Mouse (Mus musculus): Measurements from ENCODE around the gene Tmprss12. TPM values are rescaled to one million over a fixed set of nuclear protein-coding genes. Genes with fewer than 3 reads are reported as not detected.
"Not testable (repeated sequence)": the region's sequence is repeated elsewhere in the genome, so short reads cannot be mapped to it uniquely, and the experiment has no call there.

Tmprss12 gene
- polyA plus RNA-seq, 1 experiment from 2014 or later = not detected

- H3K4me2 ChIP-seq (ENCODE audit: low read depth) = no peak overlapping the region
- no peak overlapping the region for H3K9ac ChIP-seq (ENCODE audit: low read length)
- H3K9me3 ChIP-seq (ENCODE audit: control insufficient read depth, low read length) = no peaks in the 10 kb centered on the region
- 20% methylated on average over 9 of the region's 9 CpGs for WGBS
- no peaks in the 10 kb centered on the region for H3K36me3 ChIP-seq (ENCODE audit: control insufficient read depth, insufficient read depth, low read length)
- H3K27me3 ChIP-seq (ENCODE audit: control insufficient read depth, insufficient read depth, low read length) = no peaks in the 10 kb centered on the region
- H3K4me1 ChIP-seq (ENCODE audit: control insufficient read depth, insufficient read depth, low read length) = no peaks in the 10 kb centered on the region
- no peak for ATAC-seq (ENCODE audit: insufficient read depth, low FRiP score, low TSS enrichment)
- no peak overlapping the region for H3K27ac ChIP-seq (ENCODE audit: low read depth, low read length)
- no peak overlapping the region for H3K4me3 ChIP-seq (ENCODE audit: low read depth, low read length)
- DNase-seq (ENCODE audit: low spot score) = no peak
Observed at GRCm38 (mm10) chr15:100269776-100270175, 10.9 kb upstream of the Tmprss12 start.

GRCm38 (mm10) chr15:100270609-100271008, 10.0 kb upstream of the Tmprss12 start:
- not testable (repeated sequence) for DNase-seq (ENCODE audit: low spot score); H3K36me3 ChIP-seq (ENCODE audit: control insufficient read depth, insufficient read depth, low read length); H3K4me2 ChIP-seq (ENCODE audit: low read depth); H3K4me3 ChIP-seq (ENCODE audit: low read depth, low read length); ATAC-seq (ENCODE audit: insufficient read depth, low FRiP score, low TSS enrichment); H3K9ac ChIP-seq (ENCODE audit: low read length); H3K27me3 ChIP-seq (ENCODE audit: control insufficient read depth, insufficient read depth, low read length); H3K9me3 ChIP-seq (ENCODE audit: control insufficient read depth, low read length); H3K27ac ChIP-seq (ENCODE audit: low read depth, low read length); H3K4me1 ChIP-seq (ENCODE audit: control insufficient read depth, insufficient read depth, low read length)
- WGBS = 32% methylated on average over 7 of the region's 7 CpGs

GRCm38 (mm10) chr15:100271411-100271810, 9.2 kb upstream of the Tmprss12 start:
- H3K27ac ChIP-seq (ENCODE audit: low read depth, low read length) = no peak overlapping the region
- H3K9ac ChIP-seq (ENCODE audit: low read length) = no peak overlapping the region
- no peaks in the 10 kb centered on the region for H3K9me3 ChIP-seq (ENCODE audit: control insufficient read depth, low read length)
- DNase-seq (ENCODE audit: low spot score) (no peak), ATAC-seq (ENCODE audit: insufficient read depth, low FRiP score, low TSS enrichment) (no peak)
- no peaks in the 10 kb centered on the region for H3K4me1 ChIP-seq (ENCODE audit: control insufficient read depth, insufficient read depth, low read length)
- no peaks in the 10 kb centered on the region for H3K36me3 ChIP-seq (ENCODE audit: control insufficient read depth, insufficient read depth, low read length)
- no peak overlapping the region for H3K4me2 ChIP-seq (ENCODE audit: low read depth)
- 55% methylated on average over 14 of the region's 14 CpGs for WGBS
- H3K27me3 ChIP-seq (ENCODE audit: control insufficient read depth, insufficient read depth, low read length) = no peaks in the 10 kb centered on the region
- no peak overlapping the region for H3K4me3 ChIP-seq (ENCODE audit: low read depth, low read length)

- WGBS = 93% methylated on average over 4 of the region's 4 CpGs
- H3K4me1 ChIP-seq (ENCODE audit: control insufficient read depth, insufficient read depth, low read length); H3K27me3 ChIP-seq (ENCODE audit: control insufficient read depth, insufficient read depth, low read length); H3K27ac ChIP-seq (ENCODE audit: low read depth, low read length); H3K4me2 ChIP-seq (ENCODE audit: low read depth); DNase-seq (ENCODE audit: low spot score); H3K4me3 ChIP-seq (ENCODE audit: low read depth, low read length); H3K9ac ChIP-seq (ENCODE audit: low read length); H3K36me3 ChIP-seq (ENCODE audit: control insufficient read depth, insufficient read depth, low read length); H3K9me3 ChIP-seq (ENCODE audit: control insufficient read depth, low read length); ATAC-seq (ENCODE audit: insufficient read depth, low FRiP score, low TSS enrichment): not testable (repeated sequence)
Observed at GRCm38 (mm10) chr15:100273791-100274308, 6.8 kb upstream of the Tmprss12 start.

- Histone ChIP-seq H3K9me3 (ENCODE audit: control insufficient read depth, low read length) (no peaks in the 10 kb centered on the region), H3K4me3 (ENCODE audit: low read depth, low read length) (no peak overlapping the region), H3K36me3 (ENCODE audit: control insufficient read depth, insufficient read depth, low read length) (no peaks in the 10 kb centered on the region), H3K9ac (ENCODE audit: low read length) (no peak overlapping the region), H3K4me1 (ENCODE audit: control insufficient read depth, insufficient read depth, low read length) (no peaks in the 10 kb centered on the region), H3K27me3 (ENCODE audit: control insufficient read depth, insufficient read depth, low read length) (no peaks in the 10 kb centered on the region), H3K4me2 (ENCODE audit: low read depth) (no peak overlapping the region), H3K27ac (ENCODE audit: low read depth, low read length) (no peak overlapping the region)
- ATAC-seq (ENCODE audit: insufficient read depth, low FRiP score, low TSS enrichment) (no peak), DNase-seq (ENCODE audit: low spot score) (no peak)
- WGBS = 87% methylated on average over 7 of the region's 7 CpGs
Observed at GRCm38 (mm10) chr15:100274790-100275559, 5.7 kb upstream of the Tmprss12 start.

GRCm38 (mm10) chr15:100276403-100276802, 4.2 kb upstream of the Tmprss12 start:
- H3K9me3 ChIP-seq (ENCODE audit: control insufficient read depth, low read length) = no peaks in the 10 kb centered on the region
- no peaks in the 10 kb centered on the region for H3K4me1 ChIP-seq (ENCODE audit: control insufficient read depth, insufficient read depth, low read length)
- no peak overlapping the region for H3K27ac ChIP-seq (ENCODE audit: low read depth, low read length)
- DNase-seq (ENCODE audit: low spot score) = no peak
- ATAC-seq (ENCODE audit: insufficient read depth, low FRiP score, low TSS enrichment) = no peak
- WGBS = 93% methylated on average over 4 of the region's 4 CpGs
- no peak overlapping the region for H3K4me2 ChIP-seq (ENCODE audit: low read depth)
- H3K36me3 ChIP-seq (ENCODE audit: control insufficient read depth, insufficient read depth, low read length) = no peaks in the 10 kb centered on the region
- no peak overlapping the region for H3K4me3 ChIP-seq (ENCODE audit: low read depth, low read length)
- no peaks in the 10 kb centered on the region for H3K27me3 ChIP-seq (ENCODE audit: control insufficient read depth, insufficient read depth, low read length)
- no peak overlapping the region for H3K9ac ChIP-seq (ENCODE audit: low read length)

- DNase-seq (ENCODE audit: low spot score) = no peak
Observed at GRCm38 (mm10) chr15:100277586-100277985, 3.1 kb upstream of the Tmprss12 start.

GRCm38 (mm10) chr15:100288980-100289379, 8.3 kb downstream of the Tmprss12 start:
- Histone ChIP-seq H3K4me3 (ENCODE audit: low read depth, low read length) (no peak overlapping the region), H3K4me1 (ENCODE audit: control insufficient read depth, insufficient read depth, low read length) (no peaks in the 10 kb centered on the region), H3K36me3 (ENCODE audit: control insufficient read depth, insufficient read depth, low read length) (no peaks in the 10 kb centered on the region), H3K27me3 (ENCODE audit: control insufficient read depth, insufficient read depth, low read length) (no peaks in the 10 kb centered on the region), H3K9ac (ENCODE audit: low read length) (no peak overlapping the region), H3K4me2 (ENCODE audit: low read depth) (no peak overlapping the region), H3K9me3 (ENCODE audit: control insufficient read depth, low read length) (no peaks in the 10 kb centered on the region), H3K27ac (ENCODE audit: low read depth, low read length) (no peak overlapping the region)
- DNase-seq (ENCODE audit: low spot score) (no peak), ATAC-seq (ENCODE audit: insufficient read depth, low FRiP score, low TSS enrichment) (no peak)
- 90% methylated on average over 6 of the region's 6 CpGs for WGBS

More at GRCm38 (mm10) chr15:100277586-100277985, 3.1 kb upstream of the Tmprss12 start:
- no peak for ATAC-seq (ENCODE audit: insufficient read depth, low FRiP score, low TSS enrichment)
- H3K4me2 ChIP-seq (ENCODE audit: low read depth) = no peak overlapping the region
- no peak overlapping the region for H3K27ac ChIP-seq (ENCODE audit: low read depth, low read length)
- no peaks in the 10 kb centered on the region for H3K27me3 ChIP-seq (ENCODE audit: control insufficient read depth, insufficient read depth, low read length)
- H3K4me1 ChIP-seq (ENCODE audit: control insufficient read depth, insufficient read depth, low read length) = no peaks in the 10 kb centered on the region
- no peak overlapping the region for H3K4me3 ChIP-seq (ENCODE audit: low read depth, low read length)
- H3K9me3 ChIP-seq (ENCODE audit: control insufficient read depth, low read length) = no peaks in the 10 kb centered on the region
- no peaks in the 10 kb centered on the region for H3K36me3 ChIP-seq (ENCODE audit: control insufficient read depth, insufficient read depth, low read length)
- WGBS = 97% methylated on average over 3 of the region's 3 CpGs
- no peak overlapping the region for H3K9ac ChIP-seq (ENCODE audit: low read length)

- H3K9me3 ChIP-seq (ENCODE audit: control insufficient read depth, low read length) = no peaks in the 10 kb centered on the region
- DNase-seq (ENCODE audit: low spot score) = no peak
- H3K36me3 ChIP-seq (ENCODE audit: control insufficient read depth, insufficient read depth, low read length) = no peaks in the 10 kb centered on the region
- ATAC-seq (ENCODE audit: insufficient read depth, low FRiP score, low TSS enrichment) = no peak
- no peak overlapping the region for H3K4me2 ChIP-seq (ENCODE audit: low read depth)
- H3K4me1 ChIP-seq (ENCODE audit: control insufficient read depth, insufficient read depth, low read length) = no peaks in the 10 kb centered on the region
- no peak overlapping the region for H3K27ac ChIP-seq (ENCODE audit: low read depth, low read length)
- H3K9ac ChIP-seq (ENCODE audit: low read length) = no peak overlapping the region
- H3K4me3 ChIP-seq (ENCODE audit: low read depth, low read length) = no peak overlapping the region
- 82% methylated on average over 5 of the region's 5 CpGs for WGBS
- no peaks in the 10 kb centered on the region for H3K27me3 ChIP-seq (ENCODE audit: control insufficient read depth, insufficient read depth, low read length)
Observed at GRCm38 (mm10) chr15:100290858-100291257, 10.2 kb downstream of the Tmprss12 start.
